Mouse (Mus musculus) Patski (cell line): ENCODE results near the gene Rhobtb3. TPM values are rescaled to one million over a fixed set of nuclear protein-coding genes. Genes with fewer than 3 reads are reported as not detected.
"Not testable (repeated sequence)": the region's sequence is repeated elsewhere in the genome, so short reads cannot be mapped to it uniquely, and the experiment has no call there.

Experiments used
- ATAC-seq: fragments of 100-300 bp; one replicate; pipeline ENCODE4 v1.8.0; 2021
- CTCF ChIA-PET: fragments of 350-600 bp; sonication (Branson Sonifier 250); formaldehyde crosslinking; loops from one replicate; lab custom pipeline; 2022; ENCODE audit warnings: inconsistent platforms; lab: Charles Lee
- POLR2A ChIA-PET: fragments of 350-600 bp; sonication (Branson Sonifier 250); formaldehyde crosslinking; loops from one replicate; lab custom pipeline; 2022; ENCODE audit warnings: antibody characterized with exemption, inconsistent platforms; lab: Charles Lee
- DNase-seq: peaks from one replicate; pipeline ENCODE4 v3.0.0-alpha.2; 2011; ENCODE audit warnings: low read depth, low spot score
- H3K27me3 ChIP-seq: fragments of 371-371 bp; one replicate; pipeline ENCODE4 v1.5.1; 2021
- CTCF ChIP-seq: fragments of 100-300 bp; IDR thresholded peaks from one replicate; pipeline ENCODE4 v1.5.1; 2021
- in situ Hi-C: fragments of 300-500 bp; cut with MboI; formaldehyde crosslinking; loops from 3 replicates; pipeline ENCODE4 v1.11.1; 2018; ENCODE audit warnings: low pct_unique_long_range_greater_than_20kb, mixed read lengths
- polyA plus RNA-seq: library from polyadenylated mRNA; unstranded; gene quantifications from one replicate; pipeline ENCODE4 v1.2.3, GENCODE M21; 2021

Rhobtb3 gene
- polyA plus RNA-seq, 1 experiment from 2014 or later = 36.4 TPM

- no peak for DNase-seq
- ChIA-PET POLR2A (interaction anchor here (1.1 kb wide), 1 partner anchor 13 kb away, joined by 3 read pairs; no protein-coding TSS in a partner anchor), CTCF (interaction anchor here (1.2 to 2.2 kb wide), 6 partner anchors 9 to 164 kb away, joined by 3 to 9 read pairs (median 5); no protein-coding TSS in a partner anchor)
- in situ Hi-C loops = no loop called here
- no peak for TF ChIP-seq CTCF
- ATAC-seq = no peak
- H3K27me3 ChIP-seq = no peaks in the 10 kb centered on the region
Observed at GRCm38 (mm10) chr13:75891868-75892267, 51.9 kb downstream of the Rhobtb3 start.

- DNase-seq (no peak), ATAC-seq (no peak)
- H3K27me3 ChIP-seq = no peaks in the 10 kb centered on the region
- CTCF ChIA-PET = interaction anchor here (0.9 to 1.3 kb wide), 2 partner anchors 8 to 679 kb away, joined by 3 read pairs; no protein-coding TSS in a partner anchor
- POLR2A ChIA-PET = no interaction called here
- in situ Hi-C loops = no loop called here
- TF ChIP-seq CTCF = no peak
Observed at GRCm38 (mm10) chr13:75883792-75884191, 59.9 kb downstream of the Rhobtb3 start.

GRCm38 (mm10) chr13:75880501-75880900 is 63.2 kb downstream of the Rhobtb3 start:
- TF ChIP-seq CTCF = no peak
- ATAC-seq (no peak), DNase-seq (no peak)
- POLR2A ChIA-PET = no interaction called here
- in situ Hi-C loops = no loop called here
- no peaks in the 10 kb centered on the region for H3K27me3 ChIP-seq
- CTCF ChIA-PET = interaction anchor here (0.9 to 1.8 kb wide), 3 partner anchors 12 to 653 kb away, joined by 4 to 6 read pairs (median 5); no protein-coding TSS in a partner anchor

- no peak for TF ChIP-seq CTCF
- H3K27me3 ChIP-seq = no peaks in the 10 kb centered on the region
- ChIA-PET POLR2A (no interaction called here), CTCF (interaction anchor here (0.9 kb wide), 1 partner anchor 652 kb away, joined by 3 read pairs; no protein-coding TSS in a partner anchor)
- in situ Hi-C loops = no loop called here
- DNase-seq (no peak), ATAC-seq (no peak)
Observed at GRCm38 (mm10) chr13:75879756-75880155, 64.0 kb downstream of the Rhobtb3 start.

- in situ Hi-C loops = no loop called here
- peak; percentile 59 for TF ChIP-seq CTCF
- H3K27me3 ChIP-seq = no peaks in the 10 kb centered on the region
- ChIA-PET CTCF (interaction anchor here (0.8 to 1.9 kb wide), 4 partner anchors 14 to 650 kb away, joined by 3 to 10 read pairs (median 7); no protein-coding TSS in a partner anchor), POLR2A (no interaction called here)
- ATAC-seq (peak; percentile 79), DNase-seq (no peak)
Observed at GRCm38 (mm10) chr13:75877907-75878306, 65.8 kb downstream of the Rhobtb3 start.

- CTCF ChIA-PET = interaction anchor here (1.7 kb wide), 2 partner anchors 15 to 649 kb away, joined by 8 to 10 read pairs; no protein-coding TSS in a partner anchor
- no peak for TF ChIP-seq CTCF
- DNase-seq (no peak), ATAC-seq (no peak)
- POLR2A ChIA-PET = no interaction called here
- H3K27me3 ChIP-seq = no peaks in the 10 kb centered on the region
- in situ Hi-C loops = no loop called here
Observed at GRCm38 (mm10) chr13:75876592-75876991, 67.1 kb downstream of the Rhobtb3 start.

GRCm38 (mm10) chr13:75876188-75876587 is 67.5 kb downstream of the Rhobtb3 start:
- not testable (repeated sequence) for ATAC-seq, H3K27me3 ChIP-seq

GRCm38 (mm10) chr13:75874608-75875376 is 68.9 kb downstream of the Rhobtb3 start:
- POLR2A ChIA-PET = interaction anchor here (0.7 kb wide), 1 partner anchor 953 kb away, joined by 4 read pairs; no protein-coding TSS in a partner anchor
- no peak for TF ChIP-seq CTCF
- H3K27me3 ChIP-seq = no peaks in the 10 kb centered on the region
- ATAC-seq = no peak
- CTCF ChIA-PET = interaction anchor here (1.1 kb wide), 1 partner anchor 647 kb away, joined by 4 read pairs; no protein-coding TSS in a partner anchor
- no peak for DNase-seq
- in situ Hi-C loops = loop anchor here (5.0 to 25.0 kb wide), 3 partner anchors 67 to 1012 kb away; no protein-coding TSS in a partner anchor

More at GRCm38 (mm10) chr13:75876188-75876587, 67.5 kb downstream of the Rhobtb3 start:
- in situ Hi-C loops, DNase-seq, POLR2A ChIA-PET: not testable (repeated sequence)
- CTCF ChIA-PET = interaction anchor here (1.1 kb wide), 1 partner anchor 649 kb away, joined by 4 read pairs; no protein-coding TSS in a partner anchor

GRCm38 (mm10) chr13:75867876-75868275 is 75.8 kb downstream of the Rhobtb3 start:
- in situ Hi-C loops = loop anchor here (25.0 kb wide), 1 partner anchor 1006 kb away; no protein-coding TSS in a partner anchor
- DNase-seq (no peak), ATAC-seq (no peak)
- no peaks in the 10 kb centered on the region for H3K27me3 ChIP-seq
- ChIA-PET CTCF (no interaction called here), POLR2A (no interaction called here)
- TF ChIP-seq CTCF = no peak

- in situ Hi-C loops = loop anchor here (25.0 kb wide), 1 partner anchor 1003 kb away; no protein-coding TSS in a partner anchor
- no peak for ATAC-seq
- DNase-seq = no peak
- CTCF ChIA-PET = no interaction called here
- no peaks in the 10 kb centered on the region for H3K27me3 ChIP-seq
- POLR2A ChIA-PET = no interaction called here
- TF ChIP-seq CTCF = no peak
Observed at GRCm38 (mm10) chr13:75865486-75866184, 78.1 kb downstream of the Rhobtb3 start.
